8 mouse cellular contexts compared by ENCODE assay signal in genomic region chr1:132387943-132388342, GRCm38 (mm10). TPM values are rescaled to one million over a fixed set of nuclear protein-coding genes. Genes with fewer than 3 reads are reported as not detected.
DNase-seq lines count a peak whose midpoint lies in the region; ATAC-seq lines count a peak whose summit lies in the region.

No protein-coding gene starts in this region.

- peak overlapping the region; percentile 96 for H3K9ac ChIP-seq in hindbrain, embryonic 13.5 days

- H3K9me3 ChIP-seq in embryonic facial prominence, embryonic 10.5 days = no peaks in the 10 kb centered on the region
- H3K9me3 ChIP-seq in hindbrain, embryonic 13.5 days = no peaks in the 10 kb centered on the region
- H3K9me3 ChIP-seq in midbrain, embryonic 10.5 days (replicated peaks) = no peaks in the 10 kb centered on the region

- peak overlapping the region; percentile 84; the same call in 1 of the 2 replicates for H3K4me3 ChIP-seq in embryonic facial prominence, embryonic 10.5 days
- peak overlapping the region; percentile 83 for H3K4me3 ChIP-seq in hindbrain, embryonic 13.5 days
- peak overlapping the region; percentile 85 for H3K4me3 ChIP-seq in midbrain, embryonic 10.5 days

- H3K27ac ChIP-seq in embryonic facial prominence, embryonic 10.5 days (replicated peaks) = peak overlapping the region; percentile 54
- H3K27ac ChIP-seq in hindbrain, embryonic 13.5 days = peak overlapping the region; percentile 76
- H3K27ac ChIP-seq in midbrain, embryonic 10.5 days (replicated peaks) = peak overlapping the region; percentile 9

- peaks cover 7% of the 10 kb centered on the region for H3K27me3 ChIP-seq in embryonic facial prominence, embryonic 10.5 days (replicated peaks; ENCODE audit: low read depth, poor library complexity, severe bottlenecking)
- H3K27me3 ChIP-seq in hindbrain, embryonic 13.5 days = no peaks in the 10 kb centered on the region
- 0 out of 2 replicates have a peak, but pooled peaks cover 5% of the 10 kb centered on the region for H3K27me3 ChIP-seq in midbrain, embryonic 10.5 days (ENCODE audit: low read depth, poor library complexity, severe bottlenecking)

- H3K4me2 ChIP-seq in hindbrain, embryonic 13.5 days = peak overlapping the region; percentile 89

- WGBS in embryonic facial prominence, embryonic 10.5 days = 27% methylated on average over 4 of the region's 4 CpGs
- 52% methylated on average over 4 of the region's 4 CpGs for WGBS in hindbrain, embryonic 13.5 days
- 45% methylated on average over 4 of the region's 4 CpGs for WGBS in midbrain, embryonic 10.5 days

- H3K36me3 ChIP-seq in embryonic facial prominence, embryonic 10.5 days (replicated peaks) = peaks cover 6% of the 10 kb centered on the region; the same call in 1 of the 2 replicates
- no peaks in the 10 kb centered on the region for H3K36me3 ChIP-seq in hindbrain, embryonic 13.5 days
- peaks cover 8% of the 10 kb centered on the region for H3K36me3 ChIP-seq in midbrain, embryonic 10.5 days

- peak; percentile 59 for DNase-seq in layer of hippocampus, adult 11-12 months (ENCODE audit: low spot score)
- DNase-seq in layer of hippocampus, adult 9-10 months (ENCODE audit: low spot score) = no peak
- DNase-seq in embryonic facial prominence, embryonic 10.5 days (ENCODE audit: low spot score) = no peak
- no peak for DNase-seq in midbrain, embryonic 10.5 days (ENCODE audit: low spot score)
- no peak for DNase-seq in B cell, adult 2 months
- no peak for DNase-seq in MN1 (ENCODE audit: low spot score)
- DNase-seq in layer of hippocampus, adult 9-11 months = no peak

- H3K4me1 ChIP-seq in embryonic facial prominence, embryonic 10.5 days = peaks cover 76% of the 10 kb centered on the region
- H3K4me1 ChIP-seq in hindbrain, embryonic 13.5 days (replicated peaks) = peaks cover 86% of the 10 kb centered on the region
- H3K4me1 ChIP-seq in midbrain, embryonic 10.5 days = peaks cover 78% of the 10 kb centered on the region

- ATAC-seq in hindbrain, embryonic 13.5 days (ENCODE audit: low FRiP score) = no peak

RNA-seq across cellular contexts. Expression of gene Tmcc2, which starts 3.1 kb away (rescaled TPM):
- polyA plus RNA-seq in embryonic facial prominence, embryonic 10.5 days (2016; fragmentation: Nextera tagmentation; extraction: Ambion mirVana) = 10.2 and 11.7 TPM in 2 replicates
- polyA plus RNA-seq in hindbrain, embryonic 13.5 days (2015; fragmentation: Nextera tagmentation; extraction: Ambion mirVana) = 24.6 and 25.7 TPM in 2 replicates
- 9.6 and 13.3 TPM in 2 replicates for polyA plus RNA-seq in midbrain, embryonic 10.5 days (2016; fragmentation: Nextera tagmentation; extraction: Ambion mirVana)

RNA-seq across cellular contexts. Expression of gene Dstyk, which starts 29.4 kb away (rescaled TPM):
- 13.2 and 13.5 TPM in 2 replicates for polyA plus RNA-seq in embryonic facial prominence, embryonic 10.5 days (2016; fragmentation: Nextera tagmentation; extraction: Ambion mirVana)
- 10.0 and 10.3 TPM in 2 replicates for polyA plus RNA-seq in hindbrain, embryonic 13.5 days (2015; fragmentation: Nextera tagmentation; extraction: Ambion mirVana)
- 11.8 and 13.9 TPM in 2 replicates for polyA plus RNA-seq in midbrain, embryonic 10.5 days (2016; fragmentation: Nextera tagmentation; extraction: Ambion mirVana)

Comparison
In these comparisons a context has a peak if more than half of its experiments do, and no peak if none do; other contexts are left out.
1. H3K27ac ChIP-seq: peak in every context shown above with its lines; median percentile 76 in hindbrain, embryonic 13.5 days; 54 in embryonic facial prominence, embryonic 10.5 days; 9 in midbrain, embryonic 10.5 days.